Mouse (Mus musculus): ENCODE results near the gene Bud23.

- TF ChIP-seq HCFC1 (IDR thresholded peaks at IDR 0.05; ENCODE audit: borderline replicate concordance, insufficient read depth, low read length) (no peak), CHD2 (IDR thresholded peaks at IDR 0.05; ENCODE audit: low read depth, low read length) (no peak), ZC3H11A (IDR thresholded peaks at IDR 0.05; ENCODE audit: borderline replicate concordance, low read depth, low read length) (no peak), ZNF384 (IDR thresholded peaks at IDR 0.05; ENCODE audit: low read depth, low read length) (no peak)
These were observed 41.2 kb downstream of the Bud23 start, which contains the start of gene Stx1a for GRCm38 (mm10) chr5:135023344-135024173.

Measured in ES-E14 (cell line).